8 mouse cellular contexts compared by ENCODE assay signal in the genomic region with DNA sequence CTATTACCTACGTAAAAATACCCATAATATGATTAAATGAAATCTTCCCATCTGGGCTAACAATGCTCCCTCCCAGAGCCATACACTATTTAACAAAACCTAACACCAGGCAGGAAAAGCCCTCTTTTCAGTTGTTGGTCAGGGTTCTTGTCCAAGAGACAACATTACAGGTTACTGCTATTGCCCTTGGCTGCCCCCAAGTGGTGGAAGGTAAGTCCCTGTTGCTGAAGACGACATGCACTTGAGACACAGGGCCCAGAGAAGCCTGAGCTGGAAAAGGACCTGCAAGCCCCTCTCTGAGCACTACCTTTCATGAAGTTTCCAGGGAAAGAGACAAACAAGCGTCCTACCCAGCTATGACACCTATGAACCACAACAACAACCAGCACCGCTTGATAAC. TPM values are rescaled to one million over a fixed set of nuclear protein-coding genes. Genes with fewer than 3 reads are reported as not detected.
DNase-seq lines count a peak whose midpoint lies in the region; ATAC-seq and TF ChIP-seq lines count a peak whose summit lies in the region.
"Had no signal": no experiment of that assay in that cellular context is flagged by ENCODE, and none has a peak within 500 bp of the region (broad histone marks: within the 10 kb centered on the region; RNA-seq: fewer than 3 reads in every experiment).

No protein-coding gene starts in this region.

- H3K9ac ChIP-seq in liver, embryonic 12.5 days, result no peak overlapping the region

- WGBS in liver, embryonic 12.5 days (ENCODE audit: insufficient replicate concordance), result 51% methylated on average over 4 of the region's 4 CpGs
- WGBS in lung, adult 2 months, result 61% methylated on average over 4 of the region's 4 CpGs
- 66% methylated on average over 4 of the region's 4 CpGs for WGBS in small intestine, adult 2 months

- H3K4me3 ChIP-seq in liver, embryonic 12.5 days, result no peak overlapping the region
- H3K4me3 ChIP-seq in lung, adult 2 months (replicated peaks; ENCODE audit: extremely low read depth, low read depth, low read length), result no peak overlapping the region
- no peak overlapping the region for H3K4me3 ChIP-seq in small intestine, adult 2 months (ENCODE audit: low read depth, low read length)
- H3K4me3 ChIP-seq: myocyte had no signal

- peaks cover 56% of the 10 kb centered on the region for H3K36me3 ChIP-seq in liver, embryonic 12.5 days
- peaks cover 21% of the 10 kb centered on the region for H3K36me3 ChIP-seq in small intestine, adult 2 months (ENCODE audit: control insufficient read depth, insufficient read depth, low read length)

- intact Hi-C loops in heart, postnatal 14 days (cut with DNase I), result no loop called here

- peaks cover 12% of the 10 kb centered on the region for H3K4me1 ChIP-seq in liver, embryonic 12.5 days
- no peaks in the 10 kb centered on the region for H3K4me1 ChIP-seq in lung, adult 2 months (ENCODE audit: control insufficient read depth, insufficient read depth, low read length)
- H3K4me1 ChIP-seq in small intestine, adult 2 months (ENCODE audit: control insufficient read depth, insufficient read depth, insufficient read length, low read length), result no peaks in the 10 kb centered on the region

- POLR2A ChIA-PET in Patski (lab: Charles Lee), result no interaction called here

- no peak for TF ChIP-seq POLR2A in lung, adult 2 months (IDR thresholded peaks at IDR 0.05; ENCODE audit: borderline replicate concordance, extremely low read depth, low read depth, low read length)
- no peak for TF ChIP-seq POLR2A in small intestine, adult 2 months (IDR thresholded peaks at IDR 0.05; ENCODE audit: low read depth, low read length)

- H3K27me3 ChIP-seq in liver, embryonic 12.5 days (replicated peaks), result no peaks in the 10 kb centered on the region
- H3K27me3 ChIP-seq in Patski, result no peaks in the 10 kb centered on the region
- H3K27me3 ChIP-seq in small intestine, adult 2 months (ENCODE audit: control insufficient read depth, insufficient read depth, low read length), result no peaks in the 10 kb centered on the region

- in situ Hi-C loops in Patski (cut with MboI; ENCODE audit: low pct_unique_long_range_greater_than_20kb), result no loop called here

- no peak overlapping the region for H3K4me2 ChIP-seq in liver, embryonic 12.5 days

- DNase-seq in liver (peak; percentile 67), Patski (ENCODE audit: low read depth, low spot score) (no peak)
- peak; percentile 48 for DNase-seq in cerebellum, adult 11-12 months
- peak; percentile 49 to 62 for DNase-seq in heart, postnatal 14 days
- peak; percentile 64 for DNase-seq in lung, adult 2 months

- no peaks in the 10 kb centered on the region for H3K9me3 ChIP-seq in liver, embryonic 12.5 days (replicated peaks)

- no peak for ATAC-seq in liver, embryonic 12.5 days
- ATAC-seq in Patski, result peak; percentile 47

- CTCF ChIA-PET in Patski (lab: Charles Lee), result interaction anchor here (0.9 to 5.7 kb wide), 3 partner anchors 11 to 241 kb away, joined by 3 to 26 read pairs (median 18); a partner anchor contains a TSS

- no peak overlapping the region for H3K27ac ChIP-seq in liver, embryonic 12.5 days
- H3K27ac ChIP-seq in small intestine, adult 2 months (ENCODE audit: insufficient read depth, low read depth, low read length), result no peak overlapping the region

- peak; percentile 84 for TF ChIP-seq CTCF in Patski (IDR thresholded peaks at IDR 0.05)
- TF ChIP-seq CTCF in lung, adult 2 months (IDR thresholded peaks at IDR 0.05; ENCODE audit: insufficient read depth, low read length), result peak; percentile 57
- TF ChIP-seq CTCF in small intestine, adult 2 months (IDR thresholded peaks at IDR 0.05; ENCODE audit: extremely low read depth, insufficient read length, insufficient replicate concordance, low read depth, low read length), result peak; percentile 51; the same call in 1 of the 2 replicates

RNA-seq across cellular contexts. Expression of a gene that starts 6.5 kb away (rescaled TPM):
- polyA plus RNA-seq in liver, embryonic 12.5 days (2016; fragmentation: Nextera tagmentation; extraction: Ambion mirVana), result 15.1 and 16.7 TPM in 2 replicates
- polyA plus RNA-seq in Patski (2021), result 48.9 TPM
- total RNA-seq in heart, postnatal 14 days (2021), result 10 to 100 TPM; 15.3 to 16.0 TPM
- 25.6 and 29.7 TPM in 2 replicates for polyA plus RNA-seq in lung, adult 2 months (2012; rRNA removed)
- 11.7 and 20.2 TPM in 2 replicates for polyA plus RNA-seq in small intestine, adult 2 months (2012; rRNA removed)

RNA-seq across cellular contexts. Expression of a gene that starts 46.0 kb away (rescaled TPM):
- 65.3 and 68.4 TPM in 2 replicates for polyA plus RNA-seq in liver, embryonic 12.5 days (2016; fragmentation: Nextera tagmentation; extraction: Ambion mirVana)
- 37.6 TPM for polyA plus RNA-seq in Patski (2021)
- 10 to 100 TPM; 28.7 to 29.6 TPM for total RNA-seq in heart, postnatal 14 days (2021)
- 26.2 and 35.3 TPM in 2 replicates for polyA plus RNA-seq in lung, adult 2 months (2012; rRNA removed)
- polyA plus RNA-seq in small intestine, adult 2 months (2012; rRNA removed), result 16.0 and 17.4 TPM in 2 replicates
